Mouse (Mus musculus): ENCODE measurements at regions not wholly inside any gene's neighbourhood (a gene's known extent, or its start where the extent isn't known, plus 50 kb on each side); places are given as distances from the start of the nearest gene placed in this dataset.
A peak's percentile ranks its signal among the peaks of the same experiment; 100 is the strongest.

GRCm38 (mm10) chr5:40780363-40780762, 927.6 kb downstream of the Rab28 start:
- DNase-seq (ENCODE audit: low spot score in 2 of 2): no peak
- no peak for TF ChIP-seq CTCF (conservative IDR thresholded peaks at IDR 0.05)
- Histone ChIP-seq H3K4me3 (no peak overlapping the region), H3K27ac (no peak overlapping the region)

DNA sequence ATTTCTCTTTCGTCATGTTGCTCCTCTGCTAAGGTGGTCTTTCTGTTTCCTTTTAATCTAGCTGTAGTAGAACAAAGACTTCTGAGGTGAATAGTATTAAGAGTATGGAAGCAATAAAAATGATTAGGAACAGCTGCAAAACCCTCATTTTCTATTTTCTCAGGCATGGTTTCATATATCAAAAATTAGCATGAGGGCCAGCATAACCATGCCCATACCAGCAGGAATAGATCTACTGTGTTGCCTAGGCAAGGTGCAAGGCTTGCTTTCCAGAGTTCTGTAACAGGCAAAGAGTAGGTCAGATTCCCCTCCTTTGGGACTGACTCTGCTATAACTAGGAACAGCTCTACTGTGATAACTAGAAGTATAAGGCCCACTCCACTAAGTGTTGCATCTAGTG, 928.1 kb downstream of the Rab28 start:
- no peak overlapping the region for H3K4me3 ChIP-seq
- no peak for DNase-seq (ENCODE audit: low spot score in 2 of 2)
- TF ChIP-seq CTCF (conservative IDR thresholded peaks at IDR 0.05): no peak
- H3K27ac ChIP-seq: no peak overlapping the region

DNA sequence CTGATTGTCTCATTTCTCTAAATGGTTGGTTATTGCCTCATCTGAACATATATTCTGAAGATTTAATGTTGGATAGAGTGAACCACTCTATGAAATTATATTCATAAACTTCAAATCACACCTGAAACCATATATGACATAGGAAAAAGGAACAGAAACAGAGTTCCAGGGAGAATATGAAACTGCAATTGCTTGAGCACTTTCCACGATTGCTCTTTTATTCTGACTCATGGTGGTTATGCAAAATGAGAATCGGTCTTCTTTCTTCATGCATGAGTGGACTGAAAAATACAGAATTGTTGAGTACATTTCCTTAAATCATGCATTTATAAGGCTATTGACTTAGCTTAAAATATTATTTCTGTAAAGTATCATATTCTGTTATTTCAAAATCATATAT, 932.1 kb downstream of the Rab28 start:
- no peak for DNase-seq (ENCODE audit: low spot score in 2 of 2)
- no peak for TF ChIP-seq CTCF (conservative IDR thresholded peaks at IDR 0.05)
- H3K27ac ChIP-seq: no peak overlapping the region
- H3K4me3 ChIP-seq: no peak overlapping the region

- Histone ChIP-seq H3K27ac (no peak overlapping the region), H3K4me3 (no peak overlapping the region)
- TF ChIP-seq CTCF (conservative IDR thresholded peaks at IDR 0.05): no peak
- DNase-seq (ENCODE audit: low spot score in 2 of 2): no peak
Observed at GRCm38 (mm10) chr5:40760224-40760623, 947.7 kb downstream of the Rab28 start.

DNA sequence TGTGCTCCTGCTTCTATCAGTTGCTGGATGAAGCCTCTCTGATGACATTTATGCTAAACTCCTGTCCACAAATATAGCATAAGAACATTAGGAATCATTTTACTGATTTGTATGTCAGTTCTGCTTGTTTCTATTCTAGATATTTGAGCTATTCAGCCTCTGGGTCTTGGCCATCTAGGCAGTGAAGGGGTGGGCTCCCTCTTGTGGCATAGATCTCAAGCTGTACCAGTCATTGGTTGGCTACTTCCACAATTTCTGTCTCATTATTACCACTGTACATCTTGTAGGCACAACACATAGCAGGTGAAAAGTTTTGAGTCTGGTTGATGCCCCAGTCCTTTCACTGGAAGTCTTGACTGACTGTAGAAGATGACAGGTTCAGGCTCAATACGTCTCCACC, 957.9 kb downstream of the Rab28 start:
- TF ChIP-seq CTCF (conservative IDR thresholded peaks at IDR 0.05): peak; percentile 64
- H3K27ac ChIP-seq: no peak overlapping the region
- DNase-seq (ENCODE audit: low spot score in 2 of 2): no peak
- H3K4me3 ChIP-seq: no peak overlapping the region

- H3K4me3 ChIP-seq: no peak overlapping the region
- no peak for TF ChIP-seq CTCF (conservative IDR thresholded peaks at IDR 0.05)
Observed at GRCm38 (mm10) chr5:40735660-40736059, 972.3 kb downstream of the Rab28 start.

DNA sequence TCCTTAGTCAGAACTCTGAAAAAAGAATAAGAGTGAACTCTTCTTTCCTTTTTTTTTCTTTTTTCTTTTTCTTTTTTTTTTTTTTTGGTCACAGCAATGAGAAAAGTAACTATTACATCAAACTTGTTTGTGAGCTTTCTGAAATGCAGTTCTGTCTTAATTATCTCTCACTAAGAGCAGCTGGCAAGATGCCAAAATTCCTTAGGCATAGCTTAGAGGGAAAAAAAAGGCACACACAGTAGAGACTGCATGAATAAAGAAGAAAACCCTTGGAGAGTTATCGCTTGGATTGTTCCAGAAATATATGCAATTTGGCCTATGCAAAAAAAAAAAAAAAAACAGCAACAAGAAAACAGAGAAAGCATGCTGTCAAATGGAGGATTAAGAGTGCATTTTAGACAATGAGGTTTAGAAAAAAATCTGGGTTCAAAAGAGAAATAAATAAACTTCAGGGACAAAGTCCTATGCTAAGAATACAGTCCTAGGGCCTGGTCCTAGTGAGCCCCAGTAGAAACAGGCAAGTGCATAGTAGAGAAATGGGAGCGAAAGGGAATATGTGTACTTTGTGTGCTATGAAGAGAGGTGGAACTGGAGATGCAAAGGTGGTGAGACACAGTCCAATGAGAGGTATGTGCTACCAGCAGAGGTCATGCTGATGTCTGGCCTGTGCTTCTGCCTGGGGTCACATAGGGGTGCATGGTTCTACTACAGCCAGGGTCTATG, 974.0 kb downstream of the Rab28 start:
- no peak overlapping the region for H3K27ac ChIP-seq
- no peak for DNase-seq (ENCODE audit: low spot score in 2 of 2)
- H3K4me3 ChIP-seq: no peak overlapping the region
- no peak for TF ChIP-seq CTCF (conservative IDR thresholded peaks at IDR 0.05)

More at GRCm38 (mm10) chr5:40735660-40736059, 972.3 kb downstream of the Rab28 start:
- no peak for DNase-seq (ENCODE audit: low spot score in 2 of 2)
- no peak overlapping the region for H3K27ac ChIP-seq

DNA sequence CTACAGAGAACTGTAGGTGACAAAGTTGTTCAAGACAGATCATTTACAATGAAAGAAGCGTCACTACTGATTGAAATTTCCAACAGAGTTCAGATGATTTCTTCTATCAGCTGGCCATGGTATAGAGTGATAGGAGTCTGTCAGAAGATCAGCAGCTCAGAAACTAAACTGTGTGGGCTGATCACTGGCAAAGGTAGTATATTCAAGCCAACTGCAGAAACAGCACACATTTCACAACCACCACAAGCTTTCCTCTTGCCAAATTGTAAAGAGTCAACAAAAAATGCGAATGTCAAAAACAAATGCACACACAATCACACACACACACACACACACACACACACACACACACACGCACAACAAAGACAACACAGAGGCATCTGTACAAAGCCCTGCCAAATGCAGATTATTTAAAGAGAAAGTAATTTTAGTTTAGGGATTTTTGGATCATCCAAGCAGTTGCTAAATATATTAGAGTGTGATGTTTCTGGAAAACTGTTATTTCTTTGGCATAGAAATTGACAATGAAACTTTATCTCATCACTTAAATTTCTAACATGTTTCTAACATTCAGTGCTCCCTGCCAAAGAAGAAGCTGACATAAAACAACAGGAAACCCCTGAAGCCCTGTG, 959.3 kb upstream of the Hs3st1 start:
- no peak for TF ChIP-seq CTCF (conservative IDR thresholded peaks at IDR 0.05)
- Histone ChIP-seq H3K4me3 (no peak overlapping the region), H3K27ac (no peak overlapping the region)
- no peak for DNase-seq (ENCODE audit: low spot score in 2 of 2)

DNA sequence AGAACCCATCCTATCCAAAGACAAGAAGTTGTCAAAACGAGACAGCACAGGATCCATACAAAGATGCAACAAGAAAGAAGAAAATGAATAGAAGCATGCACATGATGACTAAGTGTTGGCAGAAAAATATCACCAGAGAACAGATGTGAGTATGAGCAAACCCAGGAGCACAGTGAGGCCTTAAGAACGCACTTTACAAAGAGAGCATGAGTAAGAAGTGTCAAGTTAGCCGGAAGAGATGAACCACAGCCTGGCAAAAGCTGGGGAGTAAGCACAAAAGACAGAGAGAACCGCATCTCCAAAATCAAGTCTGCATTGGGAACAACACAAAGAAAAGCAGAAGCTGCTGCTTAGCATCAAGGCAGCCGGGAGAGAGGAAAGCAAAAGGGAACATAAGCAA, 946.4 kb upstream of the Hs3st1 start:
- H3K27ac ChIP-seq: no peak overlapping the region
- DNase-seq (ENCODE audit: low spot score in 2 of 2): peak in 1 of 2 experiments; percentile 17
- TF ChIP-seq CTCF (conservative IDR thresholded peaks at IDR 0.05): no peak
- no peak overlapping the region for H3K4me3 ChIP-seq

- Histone ChIP-seq H3K27ac (no peak overlapping the region), H3K4me3 (no peak overlapping the region)
- no peak for TF ChIP-seq CTCF (conservative IDR thresholded peaks at IDR 0.05)
- DNase-seq (ENCODE audit: low spot score in 2 of 2): no peak
Observed at GRCm38 (mm10) chr5:40697517-40698298, 942.4 kb upstream of the Hs3st1 start.
